Mouse (Mus musculus): Measurements from ENCODE around the gene Apc2.

DNA sequence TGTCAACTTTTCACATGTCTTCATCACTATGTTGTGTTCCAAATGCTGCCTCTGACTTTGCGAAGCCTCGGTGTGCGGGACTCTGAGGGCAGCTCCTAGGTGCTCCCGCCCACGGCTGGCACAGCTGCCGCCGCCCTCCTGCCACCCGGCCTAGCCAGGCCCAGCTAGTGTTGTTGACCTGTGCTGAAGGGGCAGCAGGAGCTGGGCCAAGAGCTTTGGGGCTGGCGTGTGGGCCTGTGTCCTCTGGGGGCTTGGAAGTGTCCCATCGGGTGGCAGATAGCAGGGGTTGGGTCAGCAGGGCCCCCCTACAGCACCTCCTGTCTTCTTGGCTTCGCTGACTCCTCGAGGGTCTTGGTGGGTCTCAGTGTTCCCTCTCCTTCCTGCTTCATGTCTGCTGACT, 16.5 kb upstream of the Apc2 start:
- TF ChIP-seq CTCF (conservative IDR thresholded peaks at IDR 0.05; ENCODE audit: low read length): no peak
- no peak for TF ChIP-seq POU5F1 (IDR thresholded peaks at IDR 0.05; ENCODE audit: borderline replicate concordance, low read length)

Measured in E14TG2a.4 (cell line).